Mouse (Mus musculus): ENCODE results near the gene Nat8f2. TPM values are rescaled to one million over a fixed set of nuclear protein-coding genes. Genes with fewer than 3 reads are reported as not detected.
"Not testable (repeated sequence)": the region's sequence is repeated elsewhere in the genome, so short reads cannot be mapped to it uniquely, and the experiment has no call there.

Gene Nat8f2
- total RNA-seq, 2 experiments from 2014 or later: not detected

GRCm38 (mm10) chr6:85866166-85866565 is 2.8 kb downstream of the Nat8f2 start:
- intact Hi-C loops (cut with DNase I); DNase-seq: not testable (repeated sequence)

- intact Hi-C loops (cut with DNase I): not testable (repeated sequence)
- DNase-seq: peak in 1 of 2 experiments; percentile 16
Observed at GRCm38 (mm10) chr6:85864900-85865639, 3.9 kb downstream of the Nat8f2 start.

GRCm38 (mm10) chr6:85863840-85864239 is 5.1 kb downstream of the Nat8f2 start:
- no peak for DNase-seq
- intact Hi-C loops (cut with DNase I): no loop called here

- intact Hi-C loops (cut with DNase I): no loop called here
- DNase-seq: no peak
Observed at GRCm38 (mm10) chr6:85863136-85863535, 5.8 kb downstream of the Nat8f2 start.

- DNase-seq: no peak
- intact Hi-C loops (cut with DNase I): no loop called here
Observed at GRCm38 (mm10) chr6:85862565-85862964, 6.4 kb downstream of the Nat8f2 start.

GRCm38 (mm10) chr6:85861247-85861646 is 7.7 kb downstream of the Nat8f2 start:
- no peak for DNase-seq

GRCm38 (mm10) chr6:85856194-85856678 is 12.7 kb downstream of the Nat8f2 start:
- intact Hi-C loops (cut with DNase I): loop anchor here (5.0 kb wide), 1 partner anchor 36 kb away; no protein-coding TSS in a partner anchor

More at GRCm38 (mm10) chr6:85861247-85861646, 7.7 kb downstream of the Nat8f2 start:
- intact Hi-C loops (cut with DNase I): no loop called here

GRCm38 (mm10) chr6:85853481-85853880 is 15.5 kb downstream of the Nat8f2 start:
- intact Hi-C loops (cut with DNase I): no loop called here
- no peak for DNase-seq

More at GRCm38 (mm10) chr6:85856194-85856678, 12.7 kb downstream of the Nat8f2 start:
- peak; percentile 46 to 64 for DNase-seq

- DNase-seq: no peak
- intact Hi-C loops (cut with DNase I): no loop called here
Observed at GRCm38 (mm10) chr6:85851062-85851773, 17.7 kb downstream of the Nat8f2 start.

- intact Hi-C loops (cut with DNase I): no loop called here
Observed at GRCm38 (mm10) chr6:85849240-85849639, 19.7 kb downstream of the Nat8f2 start.

GRCm38 (mm10) chr6:85848140-85848539 is 20.8 kb downstream of the Nat8f2 start:
- intact Hi-C loops (cut with DNase I): no loop called here
- DNase-seq: no peak

More at GRCm38 (mm10) chr6:85849240-85849639, 19.7 kb downstream of the Nat8f2 start:
- no peak for DNase-seq

- intact Hi-C loops (cut with DNase I): no loop called here
- no peak for DNase-seq
Observed at GRCm38 (mm10) chr6:85846921-85847320, 22.0 kb downstream of the Nat8f2 start.

- DNase-seq; intact Hi-C loops (cut with DNase I): not testable (repeated sequence)
Observed at GRCm38 (mm10) chr6:85843677-85844458, 25.1 kb downstream of the Nat8f2 start.

GRCm38 (mm10) chr6:85839982-85840381 is 29.0 kb downstream of the Nat8f2 start:
- intact Hi-C loops (cut with DNase I): loop anchor here (5.0 kb wide), 2 partner anchors 52 to 167 kb away; no protein-coding TSS in a partner anchor
- DNase-seq: no peak

- no peak for DNase-seq
Observed at GRCm38 (mm10) chr6:85838674-85839073, 30.3 kb downstream of the Nat8f2 start.

GRCm38 (mm10) chr6:85837307-85837706 is 31.7 kb downstream of the Nat8f2 start:
- peak; percentile 13 to 37 for DNase-seq
- intact Hi-C loops (cut with DNase I): loop anchor here (5.0 kb wide), 2 partner anchors 55 to 170 kb away; no protein-coding TSS in a partner anchor

More at GRCm38 (mm10) chr6:85838674-85839073, 30.3 kb downstream of the Nat8f2 start:
- intact Hi-C loops (cut with DNase I): loop anchor here (5.0 kb wide), 2 partner anchors 54 to 169 kb away; no protein-coding TSS in a partner anchor

- DNase-seq: peak; percentile 69 to 78
Observed at GRCm38 (mm10) chr6:85836827-85837226, 32.1 kb downstream of the Nat8f2 start.

GRCm38 (mm10) chr6:85836098-85836497 is 32.9 kb downstream of the Nat8f2 start:
- not testable (repeated sequence) for DNase-seq
- intact Hi-C loops (cut with DNase I): loop anchor here (5.0 kb wide), 2 partner anchors 56 to 171 kb away; no protein-coding TSS in a partner anchor

More at GRCm38 (mm10) chr6:85836827-85837226, 32.1 kb downstream of the Nat8f2 start:
- intact Hi-C loops (cut with DNase I): loop anchor here (5.0 kb wide), 2 partner anchors 55 to 170 kb away; no protein-coding TSS in a partner anchor

GRCm38 (mm10) chr6:85835104-85835503 is 33.9 kb downstream of the Nat8f2 start:
- DNase-seq: not testable (repeated sequence)
- intact Hi-C loops (cut with DNase I): loop anchor here (5.0 kb wide), 2 partner anchors 57 to 172 kb away; no protein-coding TSS in a partner anchor

Data from heart, postnatal 14 days (tissue).